ENCODE assay signal across 8 mouse cellular contexts in the genomic region with DNA sequence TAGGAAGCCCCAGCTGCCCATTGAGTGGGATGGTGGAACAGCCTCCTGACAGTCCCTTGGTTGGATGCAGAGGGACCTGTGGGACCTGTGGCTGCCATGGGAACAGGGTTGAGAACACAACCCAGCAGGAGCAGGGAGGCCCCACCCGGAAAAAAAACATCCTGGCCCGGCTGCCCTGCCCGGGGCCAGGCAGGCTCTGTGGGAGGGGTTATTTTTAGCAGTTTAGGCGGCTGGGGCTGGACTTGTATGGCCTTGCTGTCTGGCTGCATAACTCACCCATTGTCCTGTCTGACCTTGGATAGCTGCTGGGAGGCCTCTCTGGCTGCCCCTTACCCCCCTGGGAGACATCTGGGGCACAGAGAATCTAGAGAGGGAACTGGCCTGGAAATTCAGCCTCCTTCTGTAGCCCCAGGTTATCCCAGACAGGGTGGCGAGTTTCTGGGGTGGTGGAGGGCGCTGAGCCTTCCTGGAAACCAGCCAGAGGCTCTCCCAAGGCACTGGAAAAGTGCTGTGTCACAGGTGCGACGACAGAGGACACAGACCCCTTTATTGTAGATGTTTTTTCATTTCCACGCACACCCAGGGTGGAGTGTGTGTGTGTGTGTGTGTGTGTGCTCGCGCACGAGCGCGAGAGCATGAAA. TPM values are rescaled to one million over a fixed set of nuclear protein-coding genes. Genes with fewer than 3 reads are reported as not detected.
DNase-seq lines count a peak whose midpoint lies in the region; ATAC-seq and TF ChIP-seq lines count a peak whose summit lies in the region.

No protein-coding gene starts in this region.

- TF ChIP-seq CTCF in layer of hippocampus, adult 2 months (conservative IDR thresholded peaks at IDR 0.05), result no peak

- no peaks in the 10 kb centered on the region for H3K9me3 ChIP-seq in embryonic facial prominence, embryonic 10.5 days
- H3K9me3 ChIP-seq in heart, embryonic 16.5 days (replicated peaks; ENCODE audit: control insufficient read depth, low read length), result no peaks in the 10 kb centered on the region

- peaks cover 43% of the 10 kb centered on the region for H3K27me3 ChIP-seq in embryonic facial prominence, embryonic 10.5 days (replicated peaks; ENCODE audit: low read depth, poor library complexity, severe bottlenecking)
- no peaks in the 10 kb centered on the region for H3K27me3 ChIP-seq in heart, embryonic 16.5 days (ENCODE audit: control insufficient read depth, insufficient read depth, low read length)

- peak overlapping the region; percentile 33 for H3K4me2 ChIP-seq in heart, embryonic 16.5 days (ENCODE audit: low read depth, low read length)

- no peak overlapping the region for H3K4me3 ChIP-seq in layer of hippocampus, adult 2 months
- H3K4me3 ChIP-seq in embryonic facial prominence, embryonic 10.5 days, result peak overlapping the region; percentile 21
- H3K4me3 ChIP-seq in heart, embryonic 16.5 days (ENCODE audit: low read length), result no peak overlapping the region

- H3K9ac ChIP-seq in heart, embryonic 16.5 days (ENCODE audit: low read length), result peak overlapping the region; percentile 63

- peak overlapping the region; percentile 77 for H3K27ac ChIP-seq in layer of hippocampus, adult 2 months
- H3K27ac ChIP-seq in embryonic facial prominence, embryonic 10.5 days (replicated peaks), result peak overlapping the region; percentile 82
- H3K27ac ChIP-seq in heart, embryonic 16.5 days (ENCODE audit: low read length), result peak overlapping the region; percentile 98

- H3K36me3 ChIP-seq in embryonic facial prominence, embryonic 10.5 days (replicated peaks), result no peaks in the 10 kb centered on the region
- H3K36me3 ChIP-seq in heart, embryonic 16.5 days (ENCODE audit: control insufficient read depth, insufficient read depth), result peaks cover 8% of the 10 kb centered on the region

- 37% methylated on average over 14 of the region's 14 CpGs for WGBS in embryonic facial prominence, embryonic 10.5 days
- WGBS in heart, embryonic 16.5 days, result 20% methylated on average over 14 of the region's 14 CpGs

- DNase-seq in layer of hippocampus, adult 2 months (ENCODE audit: low spot score in 2 of 2), result no peak
- DNase-seq in layer of hippocampus, postnatal 14 days (ENCODE audit: low spot score in 2 of 2), result no peak
- peak; percentile 76 for DNase-seq in embryonic facial prominence, embryonic 10.5 days (ENCODE audit: low spot score)
- DNase-seq in kidney, postnatal 14 days, result peak; percentile 88
- DNase-seq in mesoderm, embryonic 11.5 days (ENCODE audit: low read depth, low spot score), result peak; percentile 74
- no peak for DNase-seq in cerebellum, postnatal 14 days
- DNase-seq in right cerebral cortex, postnatal 14 days, result no peak

- ATAC-seq in heart, embryonic 16.5 days (replicated peaks; ENCODE audit: extremely low read depth, insufficient read depth, low FRiP score), result peak; percentile 76

- peaks cover 88% of the 10 kb centered on the region for H3K4me1 ChIP-seq in embryonic facial prominence, embryonic 10.5 days
- peaks cover 86% of the 10 kb centered on the region for H3K4me1 ChIP-seq in heart, embryonic 16.5 days (ENCODE audit: control insufficient read depth, insufficient read depth, low read length)

RNA-seq across cellular contexts. Expression of a gene that starts 17.3 kb away (rescaled TPM):
- total RNA-seq in layer of hippocampus, adult 2 months (2021), result 100 to 1,000 TPM; 417 to 440 TPM
- total RNA-seq in layer of hippocampus, postnatal 14 days (2021), result 100 to 1,000 TPM; 287 to 295 TPM
- 74.2 and 76.8 TPM in 2 replicates for polyA plus RNA-seq in embryonic facial prominence, embryonic 10.5 days (2016; fragmentation: Nextera tagmentation; extraction: Ambion mirVana)
- polyA plus RNA-seq in heart, embryonic 16.5 days (2015; fragmentation: Nextera tagmentation; extraction: Ambion mirVana), result 143 and 153 TPM in 2 replicates

RNA-seq across cellular contexts. Expression of a gene that starts 22.9 kb away (rescaled TPM):
- 1 to 10 TPM; 4.6 to 7.2 TPM for total RNA-seq in layer of hippocampus, adult 2 months (2021)
- 1 to 10 TPM; 5.7 to 7.8 TPM for total RNA-seq in layer of hippocampus, postnatal 14 days (2021)
- 4.5 and 4.7 TPM in 2 replicates for polyA plus RNA-seq in embryonic facial prominence, embryonic 10.5 days (2016; fragmentation: Nextera tagmentation; extraction: Ambion mirVana)
- 79.8 and 89.2 TPM in 2 replicates for polyA plus RNA-seq in heart, embryonic 16.5 days (2015; fragmentation: Nextera tagmentation; extraction: Ambion mirVana)

RNA-seq across cellular contexts. Expression of a gene that starts 26.4 kb away (rescaled TPM):
- 1 to 10 TPM; 1.3 to 2.1 TPM for total RNA-seq in layer of hippocampus, adult 2 months (2021)
- 1 to 10 TPM; 1.3 to 2.1 TPM for total RNA-seq in layer of hippocampus, postnatal 14 days (2021)
- polyA plus RNA-seq in embryonic facial prominence, embryonic 10.5 days (2016; fragmentation: Nextera tagmentation; extraction: Ambion mirVana), result 2.9 TPM in 2 replicates
- 3.2 and 5.9 TPM in 2 replicates for polyA plus RNA-seq in heart, embryonic 16.5 days (2015; fragmentation: Nextera tagmentation; extraction: Ambion mirVana)

RNA-seq across cellular contexts. Expression of a gene that starts 26.8 kb away (rescaled TPM):
- 1 to 10 TPM; 6.9 to 7.7 TPM for total RNA-seq in layer of hippocampus, adult 2 months (2021)
- total RNA-seq in layer of hippocampus, postnatal 14 days (2021), result 1 to 10 TPM; 6.0 to 6.6 TPM
- polyA plus RNA-seq in embryonic facial prominence, embryonic 10.5 days (2016; fragmentation: Nextera tagmentation; extraction: Ambion mirVana), result 1.9 and 2.3 TPM in 2 replicates
- polyA plus RNA-seq in heart, embryonic 16.5 days (2015; fragmentation: Nextera tagmentation; extraction: Ambion mirVana), result 5.3 and 6.5 TPM in 2 replicates

RNA-seq across cellular contexts. Expression of a gene that starts 34.5 kb away (rescaled TPM):
- total RNA-seq in layer of hippocampus, adult 2 months (2021), result 10 to 100 TPM; 64.6 to 66.8 TPM
- total RNA-seq in layer of hippocampus, postnatal 14 days (2021), result 10 to 100 TPM; 55.3 to 63.7 TPM
- 108 and 117 TPM in 2 replicates for polyA plus RNA-seq in embryonic facial prominence, embryonic 10.5 days (2016; fragmentation: Nextera tagmentation; extraction: Ambion mirVana)
- polyA plus RNA-seq in heart, embryonic 16.5 days (2015; fragmentation: Nextera tagmentation; extraction: Ambion mirVana), result 102 and 106 TPM in 2 replicates

Comparison
In these comparisons a context has a peak if more than half of its experiments do, and no peak if none do; other contexts are left out.
1. DNase-seq: peak in embryonic facial prominence, embryonic 10.5 days (single experiment), kidney, postnatal 14 days (single experiment) and mesoderm, embryonic 11.5 days (single experiment); none in layer of hippocampus, adult 2 months (0 of 2), layer of hippocampus, postnatal 14 days (0 of 2), cerebellum, postnatal 14 days (0 of 2) and right cerebral cortex, postnatal 14 days (single experiment).
2. Peak in every context shown above with its lines, with median percentiles within 50 percentile points of each other: H3K27ac ChIP-seq.